ENCODE assay signal across 17 mouse cellular contexts in the genomic region with DNA sequence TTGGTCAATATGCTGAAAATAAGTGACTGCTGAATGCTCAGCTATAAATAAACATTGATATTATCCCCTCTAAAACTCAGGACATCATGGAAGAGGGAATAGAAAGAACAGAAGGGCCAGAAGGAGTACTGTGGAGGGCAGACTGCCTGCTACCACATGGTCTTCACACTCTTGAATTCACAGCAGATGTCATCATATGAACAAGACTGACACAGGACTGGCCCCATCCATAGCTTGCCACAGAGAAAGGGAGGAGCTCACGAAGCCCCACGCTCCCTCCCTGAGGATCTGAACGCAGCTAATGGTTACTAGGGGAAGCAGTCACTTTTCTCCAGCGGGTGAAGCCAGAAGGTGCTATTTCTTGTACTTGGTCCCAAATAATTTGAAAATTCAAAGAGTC.
A peak's percentile ranks its signal among the peaks of the same experiment; 100 is the strongest.
DNase-seq lines count a peak whose midpoint lies in the region; ATAC-seq and TF ChIP-seq lines count a peak whose summit lies in the region.
"Had no signal": no experiment of that assay in that cellular context is flagged by ENCODE, and none has a peak within 500 bp of the region (broad histone marks: within the 10 kb centered on the region; RNA-seq: fewer than 3 reads in every experiment).

No protein-coding gene starts in this region.

- WGBS in forebrain, embryonic 15.5 days = 51% methylated on average over 4 of the region's 4 CpGs
- 87% methylated on average over 4 of the region's 4 CpGs for WGBS in forebrain, embryonic 10.5 days
- WGBS in midbrain, postnatal 0 days = 60% methylated on average over 4 of the region's 4 CpGs
- WGBS in midbrain, embryonic 15.5 days = 75% methylated on average over 4 of the region's 4 CpGs

- ATAC-seq in cerebellum, adult (ENCODE audit: insufficient number of reproducible peaks, low FRiP score, low TSS enrichment) = no peak
- peak; percentile 91 for ATAC-seq in forebrain, embryonic 15.5 days (replicated peaks)
- no peak for ATAC-seq in midbrain, postnatal 0 days (ENCODE audit: low FRiP score)
- ATAC-seq in midbrain, embryonic 15.5 days (replicated peaks) = no peak
- ATAC-seq: intestine, embryonic 15.5 days had no signal

- no peak overlapping the region for H3K4me3 ChIP-seq in forebrain, embryonic 15.5 days
- no peak overlapping the region for H3K4me3 ChIP-seq in forebrain, embryonic 10.5 days
- H3K4me3 ChIP-seq in midbrain, postnatal 0 days (ENCODE audit: low read depth, low read length) = no peak overlapping the region
- no peak overlapping the region for H3K4me3 ChIP-seq in midbrain, embryonic 15.5 days
- H3K4me3 ChIP-seq: embryonic facial prominence, embryonic 13.5 days; heart, embryonic 12.5 days; hindbrain, embryonic 10.5 days; intestine, embryonic 15.5 days had no signal

- peak overlapping the region; percentile 63 for H3K27ac ChIP-seq in forebrain, embryonic 15.5 days (replicated peaks)
- H3K27ac ChIP-seq in forebrain, embryonic 10.5 days = no peak overlapping the region
- H3K27ac ChIP-seq in midbrain, postnatal 0 days (ENCODE audit: low read depth, low read length) = no peak overlapping the region
- H3K27ac ChIP-seq in midbrain, embryonic 15.5 days = no peak overlapping the region
- H3K27ac ChIP-seq: embryonic facial prominence, embryonic 13.5 days; hindbrain, embryonic 10.5 days; hindbrain, embryonic 14.5 days; intestine, embryonic 15.5 days had no signal

- H3K9ac ChIP-seq in forebrain, embryonic 15.5 days (replicated peaks) = no peak overlapping the region
- no peak overlapping the region for H3K9ac ChIP-seq in midbrain, postnatal 0 days (replicated peaks; ENCODE audit: low read length, poor library complexity, severe bottlenecking)
- no peak overlapping the region for H3K9ac ChIP-seq in midbrain, embryonic 15.5 days
- H3K9ac ChIP-seq: embryonic facial prominence, embryonic 13.5 days; heart, embryonic 12.5 days; hindbrain, embryonic 14.5 days; intestine, embryonic 15.5 days had no signal

- H3K27me3 ChIP-seq in forebrain, embryonic 15.5 days = no peaks in the 10 kb centered on the region
- no peaks in the 10 kb centered on the region for H3K27me3 ChIP-seq in forebrain, embryonic 10.5 days (ENCODE audit: poor library complexity, severe bottlenecking)
- H3K27me3 ChIP-seq in midbrain, postnatal 0 days (ENCODE audit: insufficient read depth, low read length) = no peaks in the 10 kb centered on the region
- H3K27me3 ChIP-seq in midbrain, embryonic 15.5 days (replicated peaks) = no peaks in the 10 kb centered on the region
- H3K27me3 ChIP-seq: embryonic facial prominence, embryonic 13.5 days; heart, embryonic 12.5 days; intestine, embryonic 15.5 days had no signal

- DNase-seq in cerebellum, postnatal 10 days = peak; percentile 49 to 53
- DNase-seq in forebrain, embryonic 10.5 days (ENCODE audit: extremely low spot score, low spot score) = no peak
- peak; percentile 7 for DNase-seq in midbrain, postnatal 0 days (ENCODE audit: low spot score)
- no peak for DNase-seq in kidney, postnatal 14 days
- DNase-seq in embryo, embryonic 10 days (ENCODE audit: low spot score) = no peak
- DNase-seq: adrenal gland, postnatal 10 days; cerebellum, adult 11 months; gastrocnemius, postnatal 14 days; kidney, adult 18-20 months had no signal

- no peaks in the 10 kb centered on the region for H3K9me3 ChIP-seq in forebrain, embryonic 15.5 days
- no peaks in the 10 kb centered on the region for H3K9me3 ChIP-seq in forebrain, embryonic 10.5 days
- no peaks in the 10 kb centered on the region for H3K9me3 ChIP-seq in midbrain, postnatal 0 days (ENCODE audit: low read length)
- H3K9me3 ChIP-seq in midbrain, embryonic 15.5 days = no peaks in the 10 kb centered on the region
- H3K9me3 ChIP-seq: embryonic facial prominence, embryonic 13.5 days; heart, embryonic 12.5 days; hindbrain, embryonic 10.5 days; intestine, embryonic 15.5 days had no signal

- no peak for TF ChIP-seq CTCF in midbrain, postnatal 0 days (IDR thresholded peaks at IDR 0.05)

- peaks cover 6% of the 10 kb centered on the region; the same call in 1 of the 2 replicates for H3K4me1 ChIP-seq in forebrain, embryonic 15.5 days
- H3K4me1 ChIP-seq in forebrain, embryonic 10.5 days = no peaks in the 10 kb centered on the region
- H3K4me1 ChIP-seq in midbrain, postnatal 0 days (ENCODE audit: insufficient read depth, low read length) = no peaks in the 10 kb centered on the region
- H3K4me1 ChIP-seq in midbrain, embryonic 15.5 days = no peaks in the 10 kb centered on the region
- H3K4me1 ChIP-seq: embryonic facial prominence, embryonic 13.5 days; hindbrain, embryonic 10.5 days; intestine, embryonic 15.5 days had no signal

- H3K4me2 ChIP-seq in forebrain, embryonic 15.5 days (replicated peaks) = no peak overlapping the region
- no peak overlapping the region for H3K4me2 ChIP-seq in midbrain, postnatal 0 days (ENCODE audit: low read depth, low read length, poor library complexity, severe bottlenecking)
- no peak overlapping the region for H3K4me2 ChIP-seq in midbrain, embryonic 15.5 days
- H3K4me2 ChIP-seq: embryonic facial prominence, embryonic 13.5 days; heart, embryonic 12.5 days; hindbrain, embryonic 14.5 days; intestine, embryonic 15.5 days had no signal

- no peaks in the 10 kb centered on the region for H3K36me3 ChIP-seq in forebrain, embryonic 15.5 days
- no peaks in the 10 kb centered on the region for H3K36me3 ChIP-seq in forebrain, embryonic 10.5 days (replicated peaks)
- H3K36me3 ChIP-seq in midbrain, postnatal 0 days (ENCODE audit: insufficient read depth, low read length) = no peaks in the 10 kb centered on the region
- no peaks in the 10 kb centered on the region for H3K36me3 ChIP-seq in midbrain, embryonic 15.5 days (replicated peaks)
- H3K36me3 ChIP-seq: embryonic facial prominence, embryonic 13.5 days; heart, embryonic 12.5 days; hindbrain, embryonic 10.5 days; intestine, embryonic 15.5 days had no signal

Comparison
In these comparisons a context has a peak if more than half of its experiments do, and no peak if none do; other contexts are left out.
1. DNase-seq: peak in cerebellum, postnatal 10 days (2 of 2) and midbrain, postnatal 0 days (single experiment); none in forebrain, embryonic 10.5 days (single experiment), kidney, postnatal 14 days (single experiment) and embryo, embryonic 10 days (single experiment).